Mouse (Mus musculus): ENCODE results near the gene Ccl6.

Gene Ccl6

GRCm38 (mm10) chr11:83592853-83593252, at the start of gene Ccl6:
TSS of gene Ccl6 (minus strand) at chr11:83593087.
- DNase-seq (ENCODE audit: low spot score in 2 of 2), result no peak

DNA sequence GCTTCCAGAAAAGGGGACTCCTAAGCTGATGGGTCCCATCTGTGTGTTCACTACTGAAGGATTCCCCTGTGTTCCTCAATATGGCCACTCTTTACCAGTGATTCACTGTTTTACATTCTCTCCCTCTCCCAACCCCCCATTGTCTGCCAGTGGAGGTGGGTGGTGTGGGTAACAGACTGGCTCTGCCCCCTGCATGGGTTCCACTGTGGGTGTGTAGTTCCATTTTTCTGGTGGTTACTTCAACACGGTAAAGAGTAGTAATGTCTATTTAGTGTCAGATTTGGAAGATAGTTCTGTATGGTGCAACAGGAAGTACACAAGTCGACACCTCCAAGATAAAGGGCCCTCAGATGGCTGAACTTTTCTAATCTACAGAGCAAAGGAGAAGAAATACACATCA, 48.3 kb upstream of the Ccl6 start:
- peak; percentile 59 to 60 for DNase-seq (ENCODE audit: low spot score in 2 of 2)

- peak; percentile 88 to 89 for DNase-seq (ENCODE audit: low spot score in 2 of 2)
Observed at GRCm38 (mm10) chr11:83640141-83640540, 47.3 kb upstream of the Ccl6 start.

- DNase-seq (ENCODE audit: low spot score in 2 of 2), result peak; percentile 74 to 79
Observed at GRCm38 (mm10) chr11:83639533-83639932, 46.6 kb upstream of the Ccl6 start.

GRCm38 (mm10) chr11:83638934-83639333, 46.0 kb upstream of the Ccl6 start:
- DNase-seq (ENCODE audit: low spot score in 2 of 2), result peak; percentile 49 to 62

GRCm38 (mm10) chr11:83636742-83637235, 43.9 kb upstream of the Ccl6 start:
- DNase-seq (ENCODE audit: low spot score in 2 of 2), result peak; percentile 55 to 78

DNA sequence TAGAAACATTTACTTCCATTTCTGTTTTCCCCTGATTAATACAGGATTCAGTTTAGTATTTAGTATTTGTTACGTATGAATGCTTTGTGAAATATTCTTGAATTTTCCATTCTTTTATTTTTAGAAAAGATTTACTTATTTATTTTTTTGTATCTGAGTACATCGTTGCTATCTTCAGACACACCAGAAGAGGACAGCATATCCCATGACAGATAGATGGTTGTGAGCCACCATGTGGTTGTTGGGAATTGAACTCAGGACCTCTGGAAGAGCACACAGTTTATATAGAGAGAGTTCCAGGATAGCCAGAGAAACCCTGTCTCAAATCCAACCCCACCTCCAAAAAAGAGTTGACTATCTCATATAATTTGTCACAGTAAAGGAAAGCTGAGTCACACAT, 42.0 kb upstream of the Ccl6 start:
- DNase-seq (ENCODE audit: low spot score in 2 of 2), result no peak

GRCm38 (mm10) chr11:83634425-83634824, 41.5 kb upstream of the Ccl6 start:
- DNase-seq (ENCODE audit: low spot score in 2 of 2), result no peak

DNA sequence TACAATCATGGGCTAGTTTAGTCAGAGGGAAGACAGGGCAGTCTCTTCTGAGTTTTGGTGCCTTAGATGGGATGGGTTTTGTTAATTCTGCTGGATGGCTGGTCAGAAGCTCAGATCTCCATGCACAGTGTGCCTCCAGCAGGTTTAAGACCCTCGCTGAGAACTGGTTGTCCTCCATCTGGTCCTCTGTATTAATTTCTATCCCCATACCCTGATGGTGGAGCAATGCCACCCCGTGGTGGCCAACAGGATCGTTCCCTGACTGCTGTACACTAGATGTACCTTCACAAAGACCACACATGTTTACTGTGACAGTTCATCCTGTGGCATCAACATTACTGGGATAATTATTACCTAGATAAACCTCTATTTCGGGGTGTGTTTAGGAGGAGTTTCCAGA, 39.9 kb upstream of the Ccl6 start:
- peak in 1 of 2 experiments; percentile 53 for DNase-seq (ENCODE audit: low spot score in 2 of 2)

GRCm38 (mm10) chr11:83631065-83631464, 38.2 kb upstream of the Ccl6 start:
- no peak for DNase-seq (ENCODE audit: low spot score in 2 of 2)

- DNase-seq (ENCODE audit: low spot score in 2 of 2), result no peak
Observed at GRCm38 (mm10) chr11:83630630-83631029, 37.7 kb upstream of the Ccl6 start.

GRCm38 (mm10) chr11:83628808-83629207, 35.9 kb upstream of the Ccl6 start:
- peak; percentile 77 to 91 for DNase-seq (ENCODE audit: low spot score in 2 of 2)

- DNase-seq (ENCODE audit: low spot score in 2 of 2), result no peak
Observed at GRCm38 (mm10) chr11:83623586-83623985, 30.7 kb upstream of the Ccl6 start.

DNA sequence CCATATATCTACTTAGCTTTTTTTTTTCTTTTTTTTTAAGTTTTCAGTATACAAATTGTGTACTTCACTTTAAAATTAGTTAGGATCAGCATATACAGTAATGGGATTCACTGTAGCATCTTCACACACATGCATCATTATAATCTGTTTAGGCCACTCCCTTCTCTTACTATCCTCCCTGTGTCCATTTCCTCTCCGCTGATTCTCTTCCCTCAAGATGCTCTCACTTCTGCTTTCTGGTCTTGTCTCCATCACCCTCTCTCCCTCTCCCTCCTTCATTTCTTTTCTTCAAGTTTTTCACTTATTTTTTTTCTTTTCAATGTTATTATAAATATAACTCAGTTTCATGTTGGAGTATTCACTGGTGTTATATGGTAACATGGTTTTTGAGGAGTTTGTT, 26.1 kb upstream of the Ccl6 start:
- no peak for DNase-seq (ENCODE audit: low spot score in 2 of 2)

DNA sequence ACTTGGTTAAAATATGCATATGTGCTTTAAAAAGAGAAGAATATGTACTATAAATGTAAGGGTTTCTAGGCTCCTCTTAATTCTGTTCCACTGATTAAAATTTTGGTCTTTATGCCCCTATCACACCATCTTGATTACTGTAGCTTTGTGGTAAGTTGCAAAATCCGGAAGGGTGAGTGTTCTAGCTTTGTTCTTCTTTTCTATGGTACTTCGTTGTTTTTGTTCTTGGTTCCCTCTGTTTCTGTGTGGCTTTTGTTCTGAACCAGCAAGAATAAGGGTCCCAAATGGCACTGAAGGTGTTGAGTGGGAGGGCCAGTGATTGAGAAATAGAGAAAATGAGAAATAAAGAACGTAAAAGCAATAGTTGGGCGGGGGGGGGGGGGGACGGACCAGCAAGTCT, 25.4 kb upstream of the Ccl6 start:
- no peak for DNase-seq (ENCODE audit: low spot score in 2 of 2)

DNA sequence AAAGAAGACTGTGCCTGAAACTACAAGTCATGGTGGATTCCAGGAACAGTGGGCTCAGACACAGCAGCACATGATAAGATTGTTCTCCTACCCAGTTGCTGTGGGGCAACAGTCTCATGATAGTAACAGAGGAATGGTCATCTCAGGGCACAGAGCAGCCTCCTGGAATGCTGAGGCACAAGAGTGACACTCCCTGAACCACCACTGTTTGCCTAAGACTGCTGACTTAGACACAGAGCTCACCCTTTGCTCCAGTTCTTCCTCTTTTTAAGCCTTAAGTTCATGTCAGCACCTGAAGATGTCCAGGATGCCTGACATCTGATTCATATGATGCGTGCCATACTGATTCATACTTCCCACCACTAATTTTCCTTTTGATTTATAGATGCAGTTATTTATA, 23.7 kb upstream of the Ccl6 start:
- DNase-seq (ENCODE audit: low spot score in 2 of 2), result no peak

- DNase-seq (ENCODE audit: low spot score in 2 of 2), result no peak
Observed at GRCm38 (mm10) chr11:83610900-83611299, 18.0 kb upstream of the Ccl6 start.

- DNase-seq (ENCODE audit: low spot score in 2 of 2), result no peak
Observed at GRCm38 (mm10) chr11:83606396-83606795, 13.5 kb upstream of the Ccl6 start.

GRCm38 (mm10) chr11:83605535-83605934, 12.6 kb upstream of the Ccl6 start:
- peak in 1 of 2 experiments; percentile 36 for DNase-seq (ENCODE audit: low spot score in 2 of 2)

DNA sequence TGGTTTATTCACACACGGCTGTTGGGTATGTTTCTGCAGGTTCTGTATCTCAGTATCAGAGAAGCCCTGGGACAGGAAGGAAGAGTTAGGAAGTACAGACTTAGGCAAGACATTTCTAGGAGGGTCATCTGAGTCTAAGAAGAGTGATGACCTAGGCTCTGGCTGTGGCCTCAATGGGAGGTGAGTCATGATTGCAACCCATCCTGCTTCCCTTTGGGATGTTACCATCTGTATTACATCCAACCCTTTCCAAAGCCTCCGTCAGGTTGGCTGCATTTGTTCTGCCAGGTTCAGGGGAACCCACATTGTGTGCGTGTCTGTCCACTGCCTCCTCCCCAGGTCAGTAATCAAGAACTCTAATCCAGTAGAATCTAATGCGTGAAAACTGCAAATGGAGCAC, 11.8 kb upstream of the Ccl6 start:
- no peak for DNase-seq (ENCODE audit: low spot score in 2 of 2)

GRCm38 (mm10) chr11:83603399-83603798, 10.5 kb upstream of the Ccl6 start:
- no peak for DNase-seq (ENCODE audit: low spot score in 2 of 2)

DNA sequence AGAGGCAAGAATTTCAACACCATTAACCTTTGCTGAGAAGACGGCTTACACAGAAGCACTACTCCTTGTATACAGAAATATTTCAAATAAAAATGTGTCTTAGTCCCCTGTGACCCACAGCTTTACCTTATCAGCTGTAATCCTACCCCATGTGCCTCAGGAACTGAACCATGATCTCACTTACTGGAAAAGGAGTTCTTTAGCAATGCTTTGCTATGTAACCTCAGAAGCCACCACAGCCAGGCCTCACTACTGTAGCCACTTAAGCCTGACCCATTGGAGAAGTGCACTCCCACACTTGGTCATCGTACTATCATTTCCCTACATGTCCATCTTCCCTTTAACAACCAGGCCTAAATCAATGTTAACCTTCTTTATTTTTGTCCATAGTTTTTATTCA, 7.7 kb upstream of the Ccl6 start:
- DNase-seq (ENCODE audit: low spot score in 2 of 2), result no peak

DNA sequence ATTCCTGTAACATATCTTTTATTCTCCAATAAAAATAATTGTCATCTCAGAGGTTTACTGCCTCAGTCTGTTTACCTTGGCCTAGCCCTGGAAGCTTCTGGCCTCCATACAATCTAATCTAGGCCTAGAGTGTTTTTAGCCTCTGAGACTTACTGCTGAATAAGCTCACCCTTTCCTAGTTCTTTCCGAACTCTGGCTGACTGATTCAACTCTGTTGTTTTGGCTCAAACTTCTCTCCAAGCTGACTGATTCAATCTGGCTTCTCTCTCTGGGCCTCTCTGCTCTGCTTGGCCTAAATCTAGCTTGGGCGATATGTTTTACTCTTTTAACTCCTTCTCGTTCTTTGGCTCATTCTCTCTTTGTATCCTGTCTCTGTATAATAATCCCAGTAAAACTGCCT, 6.1 kb upstream of the Ccl6 start:
- no peak for DNase-seq (ENCODE audit: low spot score in 2 of 2)

DNA sequence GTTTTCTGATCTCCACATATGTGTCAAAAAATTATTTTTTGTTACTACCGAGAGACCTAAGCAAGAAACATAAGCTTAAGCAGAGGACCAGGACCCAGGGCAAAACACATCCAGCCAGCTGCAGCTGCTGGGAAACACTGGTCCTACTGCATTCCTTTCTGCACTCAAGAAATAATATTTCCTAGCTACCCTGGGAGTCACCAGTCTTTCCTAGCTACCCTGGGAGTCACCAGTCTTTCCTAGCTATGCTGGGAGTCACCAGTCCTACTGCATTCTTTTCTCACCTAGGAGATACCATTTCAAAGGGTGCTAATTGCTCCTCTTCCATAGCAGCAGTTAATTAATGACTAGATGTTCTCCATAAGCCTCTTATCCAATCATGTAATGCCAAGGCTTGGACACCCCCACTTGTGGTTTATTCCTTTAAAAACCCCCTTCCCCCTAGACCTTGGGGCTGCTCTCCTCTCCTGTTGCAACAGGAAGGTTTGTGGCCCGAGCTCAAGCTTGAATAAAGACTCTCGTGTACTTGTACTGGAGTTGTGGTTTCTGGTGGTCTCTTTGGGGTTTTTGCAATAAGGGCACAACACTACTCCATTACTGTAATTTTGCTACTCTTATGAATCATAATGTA, 5.4 kb upstream of the Ccl6 start:
- no peak for DNase-seq (ENCODE audit: low spot score in 2 of 2)

Measured in natural killer cell, adult 2 months (primary cell).